Mouse (Mus musculus) midbrain, embryonic 12.5 days (tissue): ENCODE results near the gene Dync1li1. TPM values are rescaled to one million over a fixed set of nuclear protein-coding genes. Genes with fewer than 3 reads are reported as not detected.
A peak's percentile ranks its signal among the peaks of the same experiment; 100 is the strongest.
"Not testable (repeated sequence)": the region's sequence is repeated elsewhere in the genome, so short reads cannot be mapped to it uniquely, and the experiment has no call there.

ENCODE experiments used
- ATAC-seq: fragments of 200-750 bp; cut with Nextera tagmentation; 2 replicates; pipeline ENCODE4 v1.8.0; 2017; ENCODE audit warnings: low read depth, moderate TSS enrichment, moderate library complexity; ENCODE audit not compliant: low FRiP score
- H3K27ac ChIP-seq: fragments of 300-500 bp; sonication (generic); replicated peaks from 2 replicates; pipeline ENCODE4 v1.5.1; 2016; ENCODE audit warnings: mild to moderate bottlenecking
- H3K27me3 ChIP-seq: fragments of 300-500 bp; sonication (generic); 2 replicates; pipeline ENCODE4 v1.6.1; 2016; ENCODE audit warnings: mild to moderate bottlenecking
- H3K36me3 ChIP-seq: fragments of 300-500 bp; sonication (generic); 2 replicates; pipeline ENCODE4 v1.6.1; 2016
- H3K4me1 ChIP-seq: fragments of 300-500 bp; sonication (generic); 2 replicates; pipeline ENCODE4 v1.6.1; 2016
- H3K4me2 ChIP-seq: fragments of 300-500 bp; sonication (generic); replicated peaks from 2 replicates; pipeline ENCODE4 v1.6.1; 2016; ENCODE audit warnings: mild to moderate bottlenecking, moderate library complexity
- H3K4me3 ChIP-seq: fragments of 300-500 bp; sonication (generic); 2 replicates; pipeline ENCODE4 v1.5.1; 2016; ENCODE audit warnings: mild to moderate bottlenecking
- H3K9ac ChIP-seq: fragments of 300-500 bp; sonication (generic); replicated peaks from 2 replicates; pipeline ENCODE4 v1.6.1; 2016; ENCODE audit warnings: mild to moderate bottlenecking, moderate library complexity
- H3K9me3 ChIP-seq: fragments of 300-500 bp; sonication (generic); 2 replicates; pipeline ENCODE4 v1.6.1; 2016; ENCODE audit warnings: mild to moderate bottlenecking
- WGBS: fragments of 180-500 bp; shearing (Covaris S2); methylation state at CpG from one replicate; pipeline ENCODE4 v1.1.7; 2016; 5-methylcytosine and 5-hydroxymethylcytosine counted together
- polyA plus RNA-seq: library from polyadenylated mRNA; unstranded; fragments of >200 nt; fragmentation: Nextera tagmentation; extraction: Ambion mirVana; gene quantifications from 2 replicates; pipeline ENCODE4 v1.2.1, GENCODE M21; 2016

Dync1li1 gene
- polyA plus RNA-seq, 1 experiment from 2014 or later, result 133 TPM

DNA sequence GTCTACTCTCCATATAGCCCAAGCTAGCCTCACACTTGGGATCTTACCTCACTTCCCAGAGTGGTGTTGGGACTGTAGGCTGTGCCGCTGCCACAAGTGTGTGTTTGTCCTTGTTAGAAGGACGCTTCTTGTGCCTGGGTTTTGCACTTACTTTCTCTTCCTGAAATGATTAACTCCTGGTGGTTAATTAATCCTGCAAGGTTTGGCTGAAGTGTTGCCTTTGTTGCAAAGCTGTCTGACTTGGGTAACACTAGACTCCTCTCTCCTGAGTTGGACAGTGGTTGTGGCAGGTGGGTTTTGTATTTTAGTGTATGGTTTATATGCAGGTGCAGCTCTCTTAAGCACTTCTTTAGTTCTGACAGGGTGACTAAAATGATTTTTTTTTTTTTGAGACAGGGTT is 12.4 kb downstream of the Dync1li1 start:
- Histone ChIP-seq H3K9ac (no peak overlapping the region), H3K4me2 (no peak overlapping the region), H3K27ac (no peak overlapping the region), H3K27me3 (no peaks in the 10 kb centered on the region), H3K4me3 (no peak overlapping the region), H3K4me1 (no peaks in the 10 kb centered on the region), H3K36me3 (peaks cover 34% of the 10 kb centered on the region), H3K9me3 (no peaks in the 10 kb centered on the region)
- 97% methylated on average over 2 of the region's 2 CpGs for WGBS
- ATAC-seq, result no peak

DNA sequence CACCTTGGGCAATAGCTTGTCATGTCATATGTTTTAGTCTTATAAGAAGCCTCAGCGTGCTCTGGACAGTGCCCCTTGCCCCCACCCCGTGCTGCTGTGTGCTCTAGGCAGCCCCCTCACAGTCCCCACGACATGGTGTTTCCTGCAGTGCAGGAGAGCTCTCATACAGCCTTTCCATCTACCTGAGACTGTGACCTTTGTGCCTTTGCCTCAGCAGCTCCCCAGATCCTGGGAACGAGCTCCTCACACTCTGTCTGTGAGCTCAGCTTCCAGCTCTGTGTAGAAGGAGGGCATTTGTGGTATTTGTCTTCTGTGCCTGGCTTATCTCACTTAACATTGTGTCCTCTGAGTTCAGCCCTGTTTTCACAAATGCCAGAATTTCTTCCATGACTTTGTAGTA is 13.3 kb downstream of the Dync1li1 start:
- no peaks in the 10 kb centered on the region for H3K9me3 ChIP-seq
- H3K4me2 ChIP-seq, result no peak overlapping the region
- peaks cover 42% of the 10 kb centered on the region for H3K36me3 ChIP-seq
- 97% methylated on average over 4 of the region's 4 CpGs for WGBS
- H3K27me3 ChIP-seq, result no peaks in the 10 kb centered on the region
- no peak overlapping the region for H3K27ac ChIP-seq
- no peak overlapping the region for H3K9ac ChIP-seq
- no peaks in the 10 kb centered on the region for H3K4me1 ChIP-seq
- H3K4me3 ChIP-seq, result no peak overlapping the region
- no peak for ATAC-seq

DNA sequence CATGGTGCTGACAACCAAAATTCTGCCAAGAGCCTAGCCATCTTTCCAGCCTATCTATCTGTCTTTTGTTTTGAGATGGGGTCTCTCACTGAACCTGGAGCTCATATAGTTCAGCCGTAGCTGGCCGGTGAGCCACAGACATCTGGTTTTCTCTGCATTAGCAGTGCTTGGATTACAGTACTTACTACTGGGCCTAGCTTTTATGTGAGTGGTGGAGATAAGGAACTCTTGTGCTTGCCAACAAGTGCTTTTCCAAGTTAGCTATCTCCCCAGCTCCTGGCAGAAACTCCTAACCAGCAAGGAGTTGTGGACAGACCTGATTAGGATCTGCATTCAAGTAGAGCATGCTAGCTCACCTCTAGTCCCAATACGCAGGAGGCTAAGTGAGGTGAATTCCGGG is 19.2 kb downstream of the Dync1li1 start:
- Histone ChIP-seq H3K9ac (no peak overlapping the region), H3K4me1 (no peaks in the 10 kb centered on the region), H3K27me3 (no peaks in the 10 kb centered on the region), H3K27ac (no peak overlapping the region), H3K4me3 (no peak overlapping the region), H3K9me3 (no peaks in the 10 kb centered on the region), H3K36me3 (peaks cover 71% of the 10 kb centered on the region), H3K4me2 (no peak overlapping the region)
- 99% methylated on average over 4 of the region's 4 CpGs for WGBS
- ATAC-seq, result no peak

DNA sequence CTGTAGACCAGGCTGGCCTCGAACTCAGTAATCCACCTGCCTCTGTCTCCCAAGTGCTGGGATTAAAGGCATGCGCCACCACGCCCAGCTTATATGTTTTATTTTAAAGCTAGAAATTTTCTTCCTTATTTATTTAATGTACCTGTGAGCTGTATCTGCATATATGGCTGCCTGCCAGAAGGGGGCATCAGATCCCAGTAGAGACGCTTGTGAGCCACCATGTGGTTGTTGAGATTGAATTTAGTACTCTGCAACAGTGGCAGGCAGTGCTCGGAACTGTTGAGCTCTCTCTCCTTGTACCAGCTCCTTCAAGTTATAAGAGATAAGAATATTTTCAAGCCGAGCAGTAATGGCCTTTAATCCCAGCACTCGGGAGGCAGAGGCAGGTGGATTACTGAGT is 21.8 kb downstream of the Dync1li1 start:
- Histone ChIP-seq H3K27ac (no peak overlapping the region), H3K4me2 (no peak overlapping the region), H3K4me1 (no peaks in the 10 kb centered on the region), H3K27me3 (no peaks in the 10 kb centered on the region), H3K36me3 (peaks cover 88% of the 10 kb centered on the region), H3K4me3 (no peak overlapping the region), H3K9ac (no peak overlapping the region), H3K9me3 (no peaks in the 10 kb centered on the region)
- 85% methylated on average over 7 of the region's 7 CpGs for WGBS
- no peak for ATAC-seq

DNA sequence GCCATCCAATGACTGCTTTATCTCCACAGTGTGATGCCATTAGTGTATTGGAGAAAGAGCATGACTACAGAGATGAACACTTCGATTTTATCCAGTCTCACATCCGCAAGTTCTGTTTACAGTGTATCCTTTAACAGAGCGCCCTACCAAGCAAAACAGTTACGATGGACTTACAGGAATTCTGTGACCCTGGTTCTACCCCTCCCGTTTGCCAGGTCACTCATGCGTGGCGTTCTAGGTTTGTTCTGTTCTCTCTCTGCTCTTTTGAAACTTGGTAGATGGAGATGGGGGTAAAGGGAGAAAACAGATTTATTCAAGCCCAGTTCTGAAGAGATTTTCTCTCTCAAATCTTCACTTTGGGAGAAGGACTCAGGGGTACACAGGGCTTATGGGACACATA is 24.9 kb downstream of the Dync1li1 start:
- Histone ChIP-seq H3K4me1 (no peaks in the 10 kb centered on the region), H3K9me3 (no peaks in the 10 kb centered on the region), H3K36me3 (peaks cover 89% of the 10 kb centered on the region), H3K27me3 (no peaks in the 10 kb centered on the region), H3K27ac (no peak overlapping the region), H3K4me3 (no peak overlapping the region), H3K9ac (no peak overlapping the region), H3K4me2 (no peak overlapping the region)
- WGBS, result 95% methylated on average over 7 of the region's 7 CpGs
- no peak for ATAC-seq

DNA sequence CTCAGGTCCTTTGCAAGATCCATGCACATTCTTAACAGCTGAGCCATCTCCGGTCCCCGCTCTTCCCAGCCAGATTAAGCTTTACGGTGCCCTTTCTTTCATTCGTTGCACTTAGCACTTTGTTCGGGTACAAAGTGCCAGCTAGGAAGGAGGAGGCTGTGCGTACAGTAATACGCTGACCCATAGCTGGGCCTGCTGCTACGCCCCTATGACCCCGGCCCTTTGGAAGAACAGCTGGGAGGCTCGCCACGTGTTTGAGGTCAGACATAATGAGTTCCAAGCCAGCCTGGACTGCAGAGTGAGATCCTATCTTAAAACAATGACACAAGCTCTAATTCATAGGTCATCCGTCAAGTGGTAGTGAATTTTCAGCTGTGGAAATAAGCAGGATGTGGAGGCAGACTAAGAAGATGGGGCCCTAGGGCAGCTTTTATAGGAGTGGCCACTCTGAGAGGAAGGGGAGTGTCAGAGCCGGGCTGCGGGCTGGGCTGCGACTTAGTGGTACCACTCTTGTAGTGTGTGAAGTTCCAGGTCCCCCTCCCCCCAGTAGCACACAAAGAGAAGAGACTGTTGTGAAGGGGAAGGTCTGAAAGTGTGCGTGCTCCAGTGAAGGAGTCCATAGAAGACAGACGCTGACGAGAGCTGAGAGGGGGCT is 28.2 kb downstream of the Dync1li1 start:
- Histone ChIP-seq H3K4me3 (no peak overlapping the region), H3K9me3 (no peaks in the 10 kb centered on the region), H3K36me3 (peaks cover 96% of the 10 kb centered on the region), H3K27me3 (no peaks in the 10 kb centered on the region), H3K27ac (no peak overlapping the region), H3K9ac (no peak overlapping the region), H3K4me1 (no peaks in the 10 kb centered on the region), H3K4me2 (no peak overlapping the region)
- 85% methylated on average over 18 of the region's 18 CpGs for WGBS
- no peak for ATAC-seq

DNA sequence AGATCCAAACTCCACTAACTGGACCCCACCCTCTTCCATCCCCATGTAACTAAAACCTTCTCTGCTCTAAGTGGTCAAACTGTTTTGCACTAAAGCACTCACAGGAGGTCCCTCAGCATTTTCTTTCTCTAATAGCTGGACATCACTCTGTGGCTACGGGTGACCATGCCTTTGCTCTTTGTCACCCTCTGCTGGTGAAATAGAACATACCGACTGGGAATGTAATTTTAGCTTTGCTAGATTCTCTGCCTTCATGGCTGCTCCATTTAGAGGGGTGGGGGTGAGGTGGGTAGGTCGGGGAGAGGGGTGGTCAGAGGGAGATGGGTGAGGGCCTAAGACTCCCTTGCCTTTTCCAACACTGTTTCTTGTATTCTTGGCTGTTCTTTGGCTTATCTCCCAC is 38.7 kb downstream of the Dync1li1 start:
- Histone ChIP-seq H3K9ac (no peak overlapping the region), H3K9me3 (no peaks in the 10 kb centered on the region), H3K4me3 (no peak overlapping the region), H3K27me3 (no peaks in the 10 kb centered on the region), H3K4me2 (no peak overlapping the region), H3K36me3 (peaks cover 33% of the 10 kb centered on the region), H3K4me1 (peaks cover 8% of the 10 kb centered on the region), H3K27ac (no peak overlapping the region)
- ATAC-seq, result no peak
- 10% methylated on average over 3 of the region's 3 CpGs for WGBS

DNA sequence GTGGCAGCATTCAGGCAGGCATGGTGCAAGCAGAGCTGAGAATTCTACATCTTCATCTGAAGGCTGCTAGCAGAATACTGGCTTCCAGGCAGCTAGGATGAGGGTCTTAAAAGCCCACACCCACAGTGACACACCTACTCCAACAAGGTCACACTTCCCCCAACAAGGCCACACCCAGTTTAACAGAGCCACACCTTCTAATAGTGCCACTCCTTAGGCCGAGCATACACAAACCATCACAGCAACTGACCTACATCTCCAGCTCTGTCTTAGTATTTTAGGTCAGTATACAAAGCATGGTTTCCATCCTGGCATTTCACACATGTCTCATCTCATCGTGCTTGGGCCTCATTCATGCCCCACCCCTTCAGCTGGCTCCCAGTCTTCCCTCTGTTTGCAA is 39.8 kb downstream of the Dync1li1 start:
- H3K27ac ChIP-seq, H3K9me3 ChIP-seq, ATAC-seq, H3K4me3 ChIP-seq, H3K4me2 ChIP-seq, H3K27me3 ChIP-seq, H3K9ac ChIP-seq: not testable (repeated sequence)
- H3K4me1 ChIP-seq, result peaks cover 14% of the 10 kb centered on the region
- peaks cover 22% of the 10 kb centered on the region for H3K36me3 ChIP-seq
- 71% methylated on average over 2 of the region's 2 CpGs for WGBS

DNA sequence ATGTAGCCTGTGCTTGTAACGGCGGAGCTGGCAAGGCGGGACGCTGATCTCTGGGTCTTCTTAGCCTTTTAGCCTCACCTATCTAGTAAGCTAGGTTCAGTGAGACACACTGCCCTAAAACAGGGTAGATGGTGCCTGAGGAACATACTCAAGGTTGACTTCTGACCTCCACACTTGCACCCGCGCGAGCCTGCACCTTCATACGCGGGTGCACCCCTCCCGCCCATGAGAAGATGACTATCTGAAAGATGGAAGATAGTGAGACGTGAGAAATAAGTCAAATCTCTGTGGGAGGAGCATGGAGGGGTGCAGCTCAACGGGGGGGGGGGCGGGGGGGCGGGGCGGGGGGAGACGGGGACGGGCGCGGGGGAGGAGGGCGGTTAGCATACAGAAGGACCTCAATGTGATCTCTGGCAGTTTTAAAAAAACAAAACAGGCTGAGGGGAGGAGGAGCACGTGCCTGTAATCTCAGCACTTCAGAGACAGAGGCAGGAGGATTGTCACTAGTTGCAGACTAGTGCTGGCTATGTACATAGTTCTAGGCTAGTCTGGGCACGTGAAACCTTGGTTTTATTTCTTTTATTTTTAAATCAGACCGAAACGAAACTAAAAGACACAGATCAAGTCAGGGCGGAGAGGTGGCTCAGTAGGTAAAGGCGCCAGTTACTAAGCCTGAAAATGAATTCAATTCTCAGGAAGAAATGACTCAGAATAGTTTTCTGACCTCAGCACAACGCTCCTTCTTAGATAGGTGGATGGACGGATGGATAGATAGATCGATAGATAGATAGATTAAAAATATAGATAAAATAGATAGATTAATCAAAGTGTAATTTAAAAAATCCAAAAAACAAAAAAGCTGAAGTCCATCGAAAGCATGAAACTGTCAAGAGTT is 41.6 kb downstream of the Dync1li1 start:
- WGBS, result 51% methylated on average over 22 of the region's 30 CpGs
- no peak overlapping the region for H3K27ac ChIP-seq

DNA sequence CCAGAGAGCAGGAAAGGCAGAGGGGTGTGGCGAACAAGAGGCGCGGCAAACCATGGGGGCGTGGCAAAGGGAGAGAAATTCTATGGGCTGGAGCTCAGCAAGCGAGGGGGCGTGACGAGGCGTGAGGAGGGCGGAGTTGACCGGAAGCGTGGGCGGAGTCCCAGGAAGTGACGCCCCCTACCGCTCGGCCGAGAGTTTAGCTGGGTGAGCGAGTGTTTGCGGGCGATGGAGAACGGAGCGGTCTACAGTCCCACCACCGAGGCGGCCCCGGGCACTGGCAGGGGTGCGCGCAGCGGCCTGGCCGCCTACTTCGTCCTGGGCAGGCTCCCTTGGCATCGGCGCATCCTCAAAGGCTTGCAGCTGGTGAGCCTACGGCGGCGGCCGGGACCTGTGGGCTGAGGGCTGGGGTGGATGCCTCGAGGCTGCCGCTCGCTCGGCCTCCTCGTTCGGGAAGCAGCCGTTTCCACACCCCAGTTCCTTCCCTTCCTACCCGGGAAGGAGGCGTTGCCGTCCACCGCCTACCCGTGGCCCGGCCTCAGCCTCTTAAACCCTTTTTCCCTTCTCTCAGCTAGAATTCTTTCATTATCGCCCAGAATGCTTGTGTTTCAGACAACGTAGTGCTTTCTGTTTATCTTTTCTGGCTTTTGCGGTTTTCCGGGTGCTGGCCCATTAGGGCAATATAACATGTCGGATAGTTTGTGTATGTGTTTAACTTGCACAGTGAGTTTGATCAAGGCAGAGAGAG is 42.6 kb downstream of the Dync1li1 start, which contains the start of gene Cmtm6:
Cmtm6 (plus strand) TSS at position 106 of the 745 bp plus-strand sequence.
- peak; percentile 91 for ATAC-seq
- Histone ChIP-seq H3K27me3 (no peaks in the 10 kb centered on the region), H3K27ac (peak within 1 kb of the TSS; percentile 79), H3K4me1 (peaks cover 16% of the 10 kb centered on the region), H3K9ac (peak within 1 kb of the TSS; percentile 88), H3K9me3 (no peaks in the 10 kb centered on the region), H3K4me3 (peak within 1 kb of the TSS; percentile 83), H3K36me3 (no peaks in the 10 kb centered on the region), H3K4me2 (peak within 1 kb of the TSS; percentile 75)
- under 1% methylated on average over 52 of the region's 53 CpGs for WGBS

More for the DNA sequence above, 41.6 kb downstream of the Dync1li1 start:
- H3K4me3 ChIP-seq, result peak overlapping the region; percentile 83; the same call in 1 of the 2 replicates
- peaks cover 5% of the 10 kb centered on the region for H3K36me3 ChIP-seq
- H3K9ac ChIP-seq, result no peak overlapping the region
- H3K4me1 ChIP-seq, result peaks cover 16% of the 10 kb centered on the region
- H3K4me2 ChIP-seq, result peak overlapping the region; percentile 75; the same call in 1 of the 2 replicates
- H3K9me3 ChIP-seq, result no peaks in the 10 kb centered on the region
- ATAC-seq, result no peak
- H3K27me3 ChIP-seq, result no peaks in the 10 kb centered on the region

DNA sequence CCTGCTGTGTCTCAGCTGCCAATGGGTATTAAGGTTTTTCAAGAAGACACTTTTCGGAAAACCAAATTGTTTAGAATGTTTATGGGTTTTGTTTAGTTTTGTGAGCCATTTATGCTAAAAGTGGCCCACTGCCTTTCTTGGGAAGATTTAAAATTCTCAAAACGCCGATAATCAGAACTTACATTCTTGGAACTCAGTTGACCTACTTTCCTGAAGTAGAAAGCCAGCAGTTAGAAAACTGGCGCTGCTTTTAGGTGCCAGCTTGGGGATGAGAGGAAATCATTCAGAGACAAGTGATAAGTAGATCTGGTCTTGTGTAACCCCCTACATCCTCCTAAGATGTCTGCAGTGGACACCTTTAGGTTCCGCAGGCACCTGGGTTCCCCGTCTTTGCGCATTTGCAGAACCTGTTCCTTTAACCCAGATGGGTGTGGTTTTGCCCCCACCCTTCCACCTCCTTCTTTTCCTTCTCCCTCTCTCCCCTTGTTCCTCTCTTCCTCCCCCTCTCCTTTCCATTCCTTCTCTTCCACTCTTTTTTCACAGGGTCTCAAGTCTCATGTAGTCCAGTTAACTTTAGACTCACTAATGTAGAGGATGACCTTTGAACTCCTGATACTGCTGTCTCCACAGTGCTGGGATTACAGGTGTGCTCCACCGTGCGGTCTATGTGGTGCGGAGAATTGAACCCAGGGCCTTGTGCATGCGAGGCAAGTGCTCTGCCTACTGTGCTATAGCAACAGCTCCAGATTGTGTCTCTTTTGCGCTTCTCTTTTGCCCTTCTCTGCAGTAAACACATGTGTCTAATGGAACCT is 43.5 kb downstream of the Dync1li1 start:
- Histone ChIP-seq H3K36me3 (no peaks in the 10 kb centered on the region), H3K4me2 (peak overlapping the region; percentile 75), H3K27me3 (no peaks in the 10 kb centered on the region), H3K4me3 (peak overlapping the region; percentile 83), H3K27ac (no peak overlapping the region), H3K4me1 (peaks cover 16% of the 10 kb centered on the region), H3K9me3 (no peaks in the 10 kb centered on the region), H3K9ac (peak overlapping the region; percentile 88)
- WGBS, result 76% methylated on average over 12 of the region's 12 CpGs
- ATAC-seq, result no peak
